Mouse (Mus musculus) urinary bladder, adult 18-20 months (tissue): Measurements from ENCODE around the gene Gm5934.
"Not testable (repeated sequence)": the region's sequence is repeated elsewhere in the genome, so short reads cannot be mapped to it uniquely, and the experiment has no call there.

Experiments
- DNase-seq, 2 experiments: peaks; one replicate each; pipeline ENCODE4 v3.0.0; 2022; ENCODE audit warnings: low spot score in 2 of 2, mixed read lengths in 2 of 2

Gm5934 gene

DNA sequence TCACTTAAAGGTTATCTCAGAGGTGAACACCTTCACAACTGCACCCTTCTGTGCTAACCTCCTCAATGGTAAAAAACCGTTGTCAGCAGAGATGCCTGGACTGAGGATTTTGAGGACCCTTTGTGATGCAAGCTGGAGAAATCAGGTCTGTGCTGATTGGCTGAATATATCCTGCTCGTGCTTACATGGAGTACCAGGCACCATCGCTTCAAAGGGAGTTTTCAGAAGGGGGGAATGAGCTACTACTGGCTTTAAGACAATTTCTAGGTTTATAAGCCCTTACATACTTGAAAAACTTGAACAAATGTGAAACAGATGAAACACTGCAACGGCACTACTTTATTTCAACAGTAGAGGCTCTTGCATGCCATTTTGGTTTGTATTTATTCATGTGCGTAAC, at the start of gene Gm5934:
TSS of gene Gm5934 (minus strand) at position 101 of the 400 bp plus-strand sequence.
- DNase-seq: not testable (repeated sequence)
